In genomic region chr7:40072478-40072877, GRCm38 (mm10) we compare ENCODE assay signal across 12 mouse cellular contexts.
DNase-seq lines count a peak whose midpoint lies in the region; ATAC-seq and TF ChIP-seq lines count a peak whose summit lies in the region.
"Had no signal": no experiment of that assay in that cellular context is flagged by ENCODE, and none has a peak within 500 bp of the region (broad histone marks: within the 10 kb centered on the region; RNA-seq: fewer than 3 reads in every experiment).

No protein-coding gene starts in this region.

- TF ChIP-seq CTCF in forebrain, postnatal 0 days (IDR thresholded peaks at IDR 0.05; ENCODE audit: low read depth): peak; percentile 71

- H3K4me2 ChIP-seq in forebrain, postnatal 0 days (ENCODE audit: low read depth): no peak overlapping the region
- no peak overlapping the region for H3K4me2 ChIP-seq in neural tube, embryonic 13.5 days
- H3K4me2 ChIP-seq: embryonic facial prominence, embryonic 15.5 days; heart, embryonic 15.5 days; limb, embryonic 15.5 days had no signal

- no peaks in the 10 kb centered on the region for H3K4me1 ChIP-seq in forebrain, postnatal 0 days (ENCODE audit: insufficient read depth)
- H3K4me1 ChIP-seq in neural tube, embryonic 13.5 days (replicated peaks): no peaks in the 10 kb centered on the region
- H3K4me1 ChIP-seq: embryonic facial prominence, embryonic 15.5 days; heart, embryonic 15.5 days; limb, embryonic 15.5 days had no signal

- no peak overlapping the region for H3K27ac ChIP-seq in forebrain, postnatal 0 days (ENCODE audit: low read depth, low read length)
- no peak overlapping the region for H3K27ac ChIP-seq in neural tube, embryonic 13.5 days (replicated peaks)
- H3K27ac ChIP-seq: embryonic facial prominence, embryonic 15.5 days; heart, embryonic 15.5 days; limb, embryonic 15.5 days had no signal

- no peaks in the 10 kb centered on the region for H3K27me3 ChIP-seq in forebrain, postnatal 0 days (ENCODE audit: insufficient read depth, low read length)
- H3K27me3 ChIP-seq in neural tube, embryonic 13.5 days: no peaks in the 10 kb centered on the region
- H3K27me3 ChIP-seq: embryonic facial prominence, embryonic 15.5 days; heart, embryonic 15.5 days; limb, embryonic 15.5 days had no signal

- no peak for ATAC-seq in cerebellum, adult (ENCODE audit: insufficient number of reproducible peaks, low FRiP score, low TSS enrichment)
- ATAC-seq in forebrain, postnatal 0 days: peak; percentile 69
- peak; percentile 56; the same call in 1 of the 2 replicates for ATAC-seq in neural tube, embryonic 13.5 days (ENCODE audit: low read depth)

- H3K9me3 ChIP-seq in forebrain, postnatal 0 days (ENCODE audit: low read length): no peaks in the 10 kb centered on the region
- no peaks in the 10 kb centered on the region for H3K9me3 ChIP-seq in neural tube, embryonic 13.5 days
- H3K9me3 ChIP-seq: embryonic facial prominence, embryonic 15.5 days; heart, embryonic 15.5 days; limb, embryonic 15.5 days had no signal

- no peaks in the 10 kb centered on the region for H3K36me3 ChIP-seq in forebrain, postnatal 0 days (ENCODE audit: insufficient read depth)
- H3K36me3 ChIP-seq in neural tube, embryonic 13.5 days: no peaks in the 10 kb centered on the region
- H3K36me3 ChIP-seq: embryonic facial prominence, embryonic 15.5 days; heart, embryonic 15.5 days; limb, embryonic 15.5 days had no signal

- no peak overlapping the region for H3K4me3 ChIP-seq in forebrain, postnatal 0 days (ENCODE audit: low read depth, low read length)
- H3K4me3 ChIP-seq in neural tube, embryonic 13.5 days: no peak overlapping the region
- H3K4me3 ChIP-seq: embryonic facial prominence, embryonic 15.5 days; heart, embryonic 15.5 days; limb, embryonic 15.5 days had no signal

- H3K9ac ChIP-seq in forebrain, postnatal 0 days: no peak overlapping the region
- no peak overlapping the region for H3K9ac ChIP-seq in neural tube, embryonic 13.5 days
- H3K9ac ChIP-seq: embryonic facial prominence, embryonic 15.5 days; heart, embryonic 15.5 days; limb, embryonic 15.5 days had no signal

- 61% methylated on average over 1 of the region's 1 CpGs for WGBS in forebrain, postnatal 0 days
- WGBS in neural tube, embryonic 13.5 days: 81% methylated on average over 1 of the region's 1 CpGs

- DNase-seq in cerebellum, postnatal 14 days: peak; percentile 5 to 9
- peak; percentile 7 to 27 for DNase-seq in layer of hippocampus, postnatal 10 days (ENCODE audit: low spot score in 2 of 2)
- no peak for DNase-seq in layer of hippocampus, adult 11-12 months (ENCODE audit: low spot score)
- peak; percentile 50 for DNase-seq in forebrain, postnatal 0 days
- no peak for DNase-seq in gastrocnemius, adult 8-10 months (ENCODE audit: low spot score in 2 of 2)
- no peak for DNase-seq in cerebellum, postnatal 36 days
- DNase-seq: B cell, adult 2 months had no signal

Comparison
In these comparisons a context has a peak if more than half of its experiments do, and no peak if none do; other contexts are left out.
1. DNase-seq: peak in cerebellum, postnatal 14 days (2 of 2), layer of hippocampus, postnatal 10 days (2 of 2) and forebrain, postnatal 0 days (single experiment); none in layer of hippocampus, adult 11-12 months (single experiment), gastrocnemius, adult 8-10 months (0 of 2) and cerebellum, postnatal 36 days (0 of 2).